Mouse (Mus musculus) thymus, postnatal 10 days (tissue): ENCODE data around the gene Xrcc5.

ENCODE experiments used
- DNase-seq, 2 experiments: peaks; one replicate each; pipeline ENCODE4 v3.0.0; 2021; ENCODE audit warnings: low spot score in 2 of 2

The Xrcc5 gene

DNA sequence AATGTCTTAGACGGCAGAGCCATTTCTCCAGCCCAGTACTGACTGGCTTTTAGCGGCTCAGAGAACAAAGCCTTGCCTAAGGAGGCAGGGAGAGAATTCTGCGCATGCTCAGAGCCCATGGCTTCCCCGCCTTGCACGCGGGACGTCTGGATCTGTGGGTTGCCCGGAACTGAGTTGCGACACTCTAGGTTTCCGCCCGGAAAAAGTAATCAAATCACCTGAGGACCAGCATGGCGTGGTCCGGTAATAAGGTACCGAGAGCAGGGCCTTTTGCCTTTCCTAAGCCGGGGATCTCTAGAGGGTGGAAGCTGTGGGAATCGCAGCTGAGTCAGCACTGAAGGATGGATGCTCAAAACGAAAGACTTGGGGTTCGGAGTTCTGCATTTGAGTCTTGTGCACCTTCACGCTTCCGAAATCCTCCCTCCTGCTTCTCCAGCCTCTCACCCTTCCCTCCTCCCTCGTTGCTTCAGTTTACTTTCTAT, at the start of gene Xrcc5:
Gene Xrcc5 (plus strand): TSS at position 105 of the 482 bp plus-strand sequence.
- peak; percentile 89 to 92 for DNase-seq

DNA sequence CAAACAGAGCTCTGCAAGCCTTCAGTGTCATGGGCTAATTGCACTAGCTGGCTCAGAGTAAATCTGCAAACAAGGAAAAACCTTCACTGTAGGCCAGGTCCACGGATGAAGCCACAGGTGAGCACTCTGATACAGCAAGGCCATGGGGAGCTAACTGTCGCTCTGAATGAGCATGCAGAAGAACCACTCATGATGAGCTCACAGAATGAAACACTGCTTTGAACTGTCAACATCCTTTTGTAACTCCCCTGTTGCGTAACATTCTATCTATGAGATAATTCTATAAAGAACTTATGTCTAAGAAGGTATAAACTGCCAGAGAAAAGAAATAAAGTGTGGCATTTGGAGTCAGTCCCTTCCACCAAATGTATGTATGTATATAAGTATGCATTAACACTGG, 44.1 kb upstream of the Xrcc5 start:
- no peak for DNase-seq

DNA sequence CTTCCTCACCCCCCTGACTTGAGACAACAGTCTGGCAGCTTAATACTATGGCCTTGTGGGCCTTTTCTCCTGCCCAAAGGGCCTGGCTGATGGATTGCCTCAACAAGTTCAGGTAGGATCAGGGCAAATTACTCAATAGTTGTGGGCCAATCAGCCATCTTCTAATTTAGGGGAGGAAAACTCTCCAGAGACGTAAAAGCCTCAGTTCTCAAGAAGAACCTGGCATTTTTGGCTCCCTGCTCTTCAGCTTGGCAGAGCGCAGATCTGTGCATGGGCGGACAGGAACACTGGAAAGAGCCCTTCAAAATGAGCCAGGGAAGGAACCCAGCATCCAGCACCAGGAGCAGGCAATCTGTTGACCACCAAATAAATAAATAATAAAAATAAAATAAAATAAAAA, 29.1 kb upstream of the Xrcc5 start:
- no peak for DNase-seq

DNA sequence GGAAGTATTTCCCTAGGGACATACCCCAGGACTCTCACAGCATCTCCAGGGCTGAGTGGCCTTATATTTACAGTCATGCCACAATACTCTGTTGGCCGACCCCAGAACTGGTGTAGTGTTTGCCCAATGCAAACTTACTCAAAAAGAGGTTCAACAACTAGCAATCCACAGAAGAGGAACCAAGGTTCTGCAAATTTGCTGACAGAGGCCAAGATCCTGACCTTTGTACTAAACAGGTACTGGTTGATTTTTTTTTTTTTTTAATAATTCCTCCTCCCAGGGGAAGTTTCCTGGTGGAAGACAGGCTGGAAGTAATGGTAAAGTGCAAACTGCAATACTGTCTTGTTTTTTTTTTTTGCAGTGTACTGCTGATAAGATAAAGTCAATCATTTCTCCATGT, 24.6 kb upstream of the Xrcc5 start:
- DNase-seq, result no peak

DNA sequence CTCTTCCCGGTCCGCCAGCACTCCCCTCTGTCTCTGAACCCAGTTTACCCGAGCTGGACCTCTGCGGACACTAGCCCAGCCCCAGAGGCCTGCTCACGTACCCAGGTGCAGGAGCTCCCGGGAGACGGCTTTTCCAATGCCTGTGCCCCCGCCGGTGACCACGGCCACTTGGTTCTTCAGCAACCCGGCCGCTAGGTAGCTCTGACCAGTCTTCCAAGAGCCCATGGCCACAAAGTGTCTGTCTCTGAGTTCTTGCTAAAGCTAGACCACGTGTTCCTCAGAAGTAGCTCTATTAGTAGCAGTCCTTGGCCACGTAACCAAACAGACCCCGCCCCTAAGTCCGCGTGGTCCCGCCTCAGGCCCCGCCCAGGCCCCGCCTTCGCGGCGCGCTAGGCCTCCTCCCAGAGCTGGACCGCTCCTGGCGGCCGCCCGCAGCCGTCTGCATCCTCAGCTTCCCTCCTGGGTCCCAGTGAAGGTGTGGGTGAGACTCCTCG, 23.2 kb upstream of the Xrcc5 start, which contains the start of the genes Pecr and Tmem169:
Gene Pecr (minus strand): TSS at position 323 of the 494 bp plus-strand sequence.
Gene Tmem169 (plus strand): TSS at position 378 of the 494 bp plus-strand sequence.
- DNase-seq, result peak; percentile 43 to 52

DNA sequence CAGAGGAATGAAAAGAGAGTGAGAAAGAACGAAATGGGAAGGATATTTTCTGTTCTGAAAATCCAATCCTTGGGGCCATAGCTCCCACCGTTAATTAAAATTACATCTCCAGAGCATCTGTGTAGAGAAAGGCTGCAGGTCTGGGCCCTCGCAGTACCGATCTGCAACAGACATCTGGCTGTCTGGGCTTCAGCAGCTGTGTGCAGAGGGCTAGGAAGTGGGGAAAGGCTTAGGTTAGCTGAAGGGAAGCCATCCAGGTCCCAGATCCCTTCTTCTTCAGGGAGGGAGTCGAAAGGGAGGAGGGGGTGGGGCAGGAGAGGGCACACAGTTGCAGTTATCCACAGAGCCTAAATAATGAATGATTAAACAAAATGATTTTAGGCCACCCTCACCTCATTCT, 22.7 kb upstream of the Xrcc5 start:
- no peak for DNase-seq

DNA sequence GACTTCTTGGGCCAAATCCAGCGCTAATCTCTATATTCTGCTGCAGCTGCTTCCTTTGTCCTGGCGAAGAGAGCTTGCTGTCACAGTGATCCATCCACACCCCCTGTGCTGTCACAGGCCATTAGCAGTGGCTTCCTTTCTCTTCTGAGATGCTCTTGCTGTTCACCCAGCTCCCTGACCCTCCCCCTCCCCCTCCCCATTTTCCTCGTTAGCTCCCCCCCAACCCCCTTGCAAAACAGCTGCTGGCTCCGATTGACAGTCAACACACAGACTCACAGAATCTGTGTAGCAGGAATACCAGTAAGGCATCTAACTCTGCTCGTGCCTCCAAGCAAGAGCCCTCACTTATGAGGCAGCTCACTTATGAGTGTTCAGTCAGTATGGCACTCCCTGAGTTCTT, 20.3 kb upstream of the Xrcc5 start:
- no peak for DNase-seq

DNA sequence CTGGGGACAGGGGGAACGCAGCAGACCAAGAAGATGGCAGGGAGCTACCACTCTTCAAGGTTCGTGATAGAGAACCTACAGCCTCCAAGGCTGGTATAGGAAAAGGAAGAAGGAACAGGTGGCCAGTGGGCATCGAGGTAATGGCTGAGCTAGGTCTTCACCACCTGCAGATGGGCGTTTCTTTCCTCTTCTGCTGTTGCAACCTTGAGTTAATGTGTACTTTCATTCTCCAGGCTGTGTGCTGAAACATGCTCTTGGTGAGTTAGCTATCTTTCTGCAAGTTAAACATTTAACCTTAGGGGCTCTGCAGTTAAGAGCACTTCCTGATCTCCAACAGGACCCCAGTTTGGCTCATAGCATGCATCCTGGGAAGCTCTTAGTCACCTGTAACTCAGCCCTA, 19.3 kb upstream of the Xrcc5 start:
- DNase-seq, result no peak

DNA sequence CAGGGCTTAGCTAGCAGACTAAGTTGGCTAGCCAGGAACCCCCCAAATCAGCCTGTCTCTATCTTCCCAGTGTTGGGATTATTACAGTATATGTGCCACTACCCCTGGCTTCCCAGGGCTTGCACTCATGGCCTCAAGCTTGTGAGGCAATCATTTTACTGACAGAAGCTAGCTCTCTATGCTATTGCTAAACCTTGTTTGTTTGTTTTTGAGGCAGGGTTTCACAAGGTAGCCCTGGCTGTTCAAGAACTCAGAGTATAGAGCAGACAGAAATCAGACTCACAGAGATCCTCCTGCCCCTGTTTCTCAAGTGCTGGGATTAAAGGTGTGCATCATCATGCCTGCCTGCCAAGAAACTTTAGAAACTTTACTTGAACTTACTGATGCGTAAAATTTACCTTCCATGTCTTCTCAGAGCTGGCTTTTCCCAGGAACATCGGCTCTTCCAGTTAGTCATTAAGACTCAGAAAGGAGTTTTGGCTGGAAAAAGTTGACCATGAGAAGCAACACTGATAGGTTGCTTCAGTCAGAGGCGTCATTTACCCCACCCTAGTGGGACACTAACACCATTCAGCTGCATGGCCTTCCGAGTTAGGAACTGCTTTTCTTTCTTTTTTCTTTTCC, 18.6 kb upstream of the Xrcc5 start:
- no peak for DNase-seq

DNA sequence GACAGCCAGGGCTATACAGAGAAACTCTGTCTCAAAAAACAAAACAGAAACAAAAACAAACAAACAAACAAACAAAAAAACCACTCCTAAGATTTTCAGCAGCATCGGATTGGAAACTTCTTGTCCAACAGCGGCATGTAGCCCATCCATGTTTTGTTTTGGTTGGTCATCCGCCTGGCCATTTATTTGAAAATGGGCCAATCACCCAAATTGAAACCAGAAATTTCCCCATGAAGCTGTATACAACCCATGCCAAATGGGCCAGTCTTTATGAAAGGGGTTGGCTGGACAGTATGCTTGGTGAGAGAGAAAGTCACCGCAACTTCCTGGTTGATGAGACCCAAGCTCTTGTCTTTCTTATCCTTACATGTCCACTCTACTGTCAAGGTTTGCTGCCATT, 16.3 kb upstream of the Xrcc5 start:
- DNase-seq, result no peak

DNA sequence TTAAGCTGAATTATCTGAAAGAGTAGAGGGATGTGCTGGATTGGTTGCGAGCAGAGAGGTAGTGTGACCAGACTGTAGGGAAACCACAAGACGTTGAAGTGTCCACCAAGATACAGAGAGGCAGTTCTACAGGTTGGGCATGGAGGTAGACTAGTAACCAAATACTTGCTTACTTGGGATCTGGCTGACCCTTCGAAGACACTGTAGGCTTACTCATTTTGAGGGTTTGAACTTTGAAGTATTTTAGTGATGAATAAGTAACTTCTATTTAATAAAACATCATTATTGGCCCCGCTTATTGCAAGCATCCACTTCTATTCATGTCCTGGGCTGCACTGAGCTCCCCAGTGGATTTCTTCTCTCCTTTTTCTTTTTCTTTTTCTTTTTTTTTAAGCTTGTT, 15.8 kb upstream of the Xrcc5 start:
- DNase-seq, result no peak

DNA sequence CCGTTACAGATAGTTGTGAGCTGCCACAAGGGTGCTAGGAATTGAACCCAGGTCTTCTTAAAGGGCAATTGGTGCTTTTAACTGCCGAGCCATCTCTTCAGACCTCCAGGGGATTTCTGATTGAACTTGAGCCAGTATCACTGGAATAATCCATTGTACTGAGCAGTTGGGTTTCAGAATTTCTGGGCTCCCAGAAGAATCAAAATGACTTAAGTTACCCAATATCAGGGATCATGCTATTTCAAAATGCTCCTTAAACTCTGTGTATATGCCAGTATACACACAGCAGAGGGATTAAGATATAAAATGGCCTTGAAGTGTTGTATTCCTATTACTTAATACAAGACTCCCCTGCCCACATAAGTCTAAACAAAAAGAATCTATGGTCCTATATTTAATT, 15.3 kb upstream of the Xrcc5 start:
- no peak for DNase-seq

DNA sequence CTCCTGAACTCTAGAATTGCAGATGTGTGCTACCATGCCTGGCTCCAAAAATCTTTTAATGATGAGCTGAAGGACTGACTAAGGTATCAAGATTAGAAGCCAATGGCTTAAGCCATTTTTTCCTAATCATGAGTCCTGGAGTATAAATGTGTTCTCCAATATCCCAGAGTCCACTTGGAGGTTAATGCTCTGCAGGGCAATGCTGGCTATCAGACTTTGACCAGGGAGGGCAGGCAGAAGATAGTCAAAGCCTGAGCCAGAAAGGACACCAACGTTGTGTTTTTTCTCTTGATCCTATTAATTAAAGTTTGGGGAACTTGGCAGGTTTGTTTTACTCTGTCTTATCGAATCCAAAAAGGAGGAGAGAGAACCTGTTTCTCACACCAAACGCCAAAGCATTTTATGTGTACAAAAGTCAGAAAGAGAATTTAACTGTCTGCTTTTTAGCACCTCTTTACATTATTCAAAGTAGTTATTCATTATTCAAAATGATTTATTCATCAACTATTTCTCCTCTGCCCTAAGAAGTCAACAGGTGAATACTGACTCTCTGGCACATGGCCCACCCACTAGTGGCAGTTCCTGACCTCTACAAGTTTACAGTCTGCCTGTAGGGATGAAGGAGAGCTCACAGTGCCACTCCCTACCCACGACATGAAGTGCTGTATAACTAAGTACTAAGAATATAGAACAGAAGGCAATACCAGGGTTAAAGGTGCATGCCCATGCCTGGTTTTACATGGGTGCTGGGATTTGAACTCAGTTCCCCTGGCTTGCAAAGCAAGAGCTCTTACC, 13.2 kb upstream of the Xrcc5 start:
- no peak for DNase-seq

DNA sequence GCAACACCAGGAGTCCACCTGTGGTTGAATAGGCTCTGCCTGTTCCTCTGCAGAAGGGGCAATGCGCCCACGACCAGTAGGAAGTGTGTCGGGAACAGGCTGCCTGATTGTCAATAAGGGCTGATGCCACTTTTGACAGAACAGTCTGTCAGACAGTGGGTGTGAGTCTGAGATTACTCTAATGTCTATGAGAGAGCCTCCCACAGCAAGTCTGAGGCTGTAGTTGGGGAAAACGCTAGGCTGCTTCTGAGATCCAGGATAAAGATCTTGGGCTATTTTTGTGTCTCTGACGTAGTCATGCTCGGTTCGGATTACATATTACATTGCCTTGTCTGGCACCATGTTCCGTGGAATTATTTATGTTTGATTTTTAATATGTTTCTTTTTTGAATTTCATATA, 11.5 kb upstream of the Xrcc5 start:
- no peak for DNase-seq

DNA sequence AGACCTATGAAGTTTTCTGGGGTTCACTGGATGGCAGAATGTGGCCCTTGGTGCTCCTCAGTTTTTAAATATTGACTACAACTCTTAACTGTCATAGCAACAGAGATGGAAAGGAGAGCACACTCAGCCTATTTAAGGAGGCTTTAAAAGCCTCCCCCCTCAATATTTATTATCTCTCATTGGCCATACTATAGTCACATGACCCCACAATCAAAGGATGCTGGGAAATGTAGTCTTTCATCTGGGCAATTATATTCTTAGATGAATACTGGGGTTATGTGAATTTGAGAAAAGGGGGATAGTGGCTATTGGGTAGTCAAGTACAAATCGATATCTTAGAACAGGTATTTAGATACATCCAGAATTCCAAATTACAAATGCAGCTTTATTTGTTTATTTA, 5.4 kb upstream of the Xrcc5 start:
- DNase-seq, result no peak

DNA sequence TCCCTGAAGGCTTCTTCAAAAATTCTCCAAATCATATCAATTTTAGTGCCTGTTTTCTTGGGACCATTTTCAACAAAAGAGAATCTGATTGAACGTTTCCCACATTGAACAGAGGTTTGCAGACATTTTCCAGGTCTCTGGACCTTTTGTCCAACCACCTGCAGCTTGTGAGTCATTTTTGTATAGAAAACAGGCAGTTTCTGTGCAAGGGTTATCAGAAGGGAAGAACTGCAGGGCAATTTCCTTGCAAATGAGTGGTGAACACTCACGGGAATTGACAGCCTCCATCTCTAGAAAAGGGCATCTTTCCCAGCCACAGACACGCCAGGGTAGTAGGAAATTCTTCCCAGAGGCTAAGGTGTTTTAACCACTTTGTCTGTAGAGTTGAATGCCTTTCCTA, 980 bp upstream of the Xrcc5 start:
- no peak for DNase-seq

DNA sequence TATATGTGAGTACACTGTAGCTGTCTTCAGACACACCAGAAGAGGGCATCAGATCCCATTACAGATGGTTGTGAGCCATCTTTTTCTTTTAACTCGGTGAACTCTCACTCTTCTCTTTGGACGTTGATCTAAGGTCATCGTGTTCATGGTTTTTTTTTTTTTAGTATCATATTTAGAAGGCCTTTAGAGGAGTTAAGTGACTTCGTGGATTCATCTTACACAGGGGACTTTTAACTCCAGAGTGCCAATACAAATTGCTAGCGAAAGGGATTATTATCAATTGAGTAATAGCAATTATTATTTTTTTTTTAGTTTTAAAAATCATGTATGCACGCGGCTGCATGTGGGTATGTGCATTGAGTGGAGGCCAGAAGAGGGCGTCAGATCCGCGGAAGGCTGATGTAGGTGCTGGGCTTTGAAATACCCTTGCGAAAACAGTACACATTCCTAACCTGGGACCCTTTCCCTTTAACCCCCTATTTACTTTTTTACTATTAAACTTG, 491 bp upstream of the Xrcc5 start:
- DNase-seq, result peak; percentile 39 to 43

DNA sequence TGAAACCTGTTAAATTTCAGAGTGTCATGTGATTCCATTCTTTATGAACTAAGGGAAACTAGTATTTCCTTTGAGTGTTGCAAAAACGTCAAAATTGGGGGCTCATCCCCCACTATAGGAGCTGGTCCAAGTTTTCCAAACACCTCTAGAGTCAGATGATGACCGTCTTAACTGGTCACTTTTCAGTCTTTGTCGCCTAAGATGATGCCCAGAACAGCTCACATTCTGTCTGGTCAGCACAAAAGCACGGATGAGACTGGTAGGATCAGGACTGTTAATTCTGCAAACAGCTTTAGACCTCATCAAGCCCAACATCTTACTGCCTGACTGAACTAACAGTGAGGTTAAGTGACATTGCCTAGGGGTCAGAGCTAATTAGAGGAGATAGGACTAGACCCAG, 1.7 kb downstream of the Xrcc5 start:
- DNase-seq, result no peak

DNA sequence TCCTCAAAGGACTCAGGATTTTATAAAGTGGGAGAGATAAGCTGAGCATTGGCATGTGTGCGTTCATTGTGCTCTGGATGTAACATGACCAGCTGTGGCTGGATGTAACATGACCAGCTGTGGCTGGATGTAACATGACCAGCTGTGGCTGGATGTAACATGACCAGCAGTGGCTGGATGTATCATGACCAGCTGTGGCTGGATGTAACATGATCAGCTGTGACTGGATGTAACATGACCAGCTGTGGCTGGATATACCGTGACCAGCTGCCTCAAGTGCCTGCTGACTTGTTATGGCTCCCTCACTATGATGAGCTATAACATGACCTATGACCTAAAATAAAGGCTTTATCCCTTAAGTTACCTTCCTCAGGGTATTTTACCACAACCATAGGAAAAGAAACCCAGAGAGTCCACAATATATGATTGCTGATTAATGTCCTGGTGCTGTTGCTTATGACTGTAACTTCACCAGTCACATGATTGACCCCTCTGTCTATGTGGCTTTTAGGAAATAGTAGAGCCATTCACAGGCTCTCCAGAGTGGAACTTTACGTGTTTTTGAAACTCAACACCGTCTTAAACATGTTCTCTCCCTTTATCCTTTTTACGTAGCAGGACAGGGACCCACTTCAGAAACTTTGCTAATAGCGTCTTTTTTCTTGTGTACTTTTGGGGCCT, 2.7 kb downstream of the Xrcc5 start:
- no peak for DNase-seq

DNA sequence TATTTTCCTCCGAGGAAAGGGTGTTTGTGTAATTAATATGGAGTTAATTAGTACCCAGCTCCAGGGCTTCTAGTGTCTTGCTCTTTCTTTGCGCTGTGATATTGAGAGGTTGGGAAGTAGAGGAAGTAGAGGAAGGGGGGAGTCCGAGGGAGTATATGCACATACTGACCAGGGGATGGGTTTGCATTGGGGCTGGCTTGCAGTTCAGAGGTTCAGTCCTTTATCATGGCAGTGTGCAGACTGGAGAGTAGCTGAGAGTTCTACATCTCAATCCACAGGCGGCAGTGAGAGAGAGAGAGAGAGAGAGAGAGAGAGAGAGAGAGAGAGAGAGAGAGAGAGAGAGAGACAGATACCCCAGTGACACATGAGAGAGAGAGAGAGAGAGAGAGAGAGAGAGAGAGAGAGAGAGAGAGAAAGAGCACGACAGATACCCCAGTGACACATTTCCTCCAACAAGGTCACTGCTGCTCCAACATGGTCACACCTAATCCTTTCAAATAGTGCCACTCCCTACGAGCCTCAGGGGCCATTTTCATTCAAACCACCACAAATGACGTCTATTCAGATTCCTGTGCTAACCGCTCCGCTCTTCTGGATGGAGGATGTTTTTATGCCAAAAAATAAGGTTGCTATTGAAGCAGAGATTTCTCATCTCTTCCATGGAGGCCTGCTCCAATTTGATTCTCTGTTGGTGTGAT, 5.6 kb downstream of the Xrcc5 start:
- no peak for DNase-seq

DNA sequence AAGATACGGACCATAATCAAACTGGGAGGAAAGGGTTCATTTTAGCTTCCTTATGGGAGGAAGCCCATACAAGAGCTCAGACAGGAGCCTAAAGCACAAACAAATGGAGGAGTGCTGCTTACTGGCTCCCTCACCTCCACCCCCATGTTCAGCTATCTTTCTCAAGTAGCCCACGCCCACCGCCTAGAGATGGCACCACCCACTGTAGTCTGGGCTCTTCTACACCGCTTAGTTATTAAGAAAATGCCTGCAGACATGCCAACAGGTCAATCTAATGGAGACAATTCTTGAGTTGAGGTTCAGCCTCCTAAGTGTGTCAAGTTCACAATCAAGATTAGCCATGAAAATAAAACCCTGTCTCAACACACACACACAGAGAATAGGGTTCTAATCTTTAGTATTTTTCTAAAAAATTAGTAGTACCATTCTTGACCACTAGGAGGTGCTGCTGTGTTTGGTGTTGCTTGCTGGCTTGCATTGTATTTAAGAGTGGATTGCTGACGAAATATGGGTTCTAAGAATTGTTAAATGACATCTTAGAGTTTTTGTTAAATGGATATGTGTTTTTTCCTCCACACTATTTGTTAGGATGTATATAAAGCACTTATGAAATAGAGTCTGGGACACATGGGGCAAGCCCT, 6.3 kb downstream of the Xrcc5 start:
- DNase-seq, result peak in 1 of 2 experiments; percentile 37
